Mouse (Mus musculus) heart, postnatal 36 days (tissue): Measurements from ENCODE around the gene Foxp1. TPM values are rescaled to one million over a fixed set of nuclear protein-coding genes. Genes with fewer than 3 reads are reported as not detected.

Experiments
- DNase-seq, 2 experiments: peaks; one replicate each; pipeline ENCODE4 v3.0.0; 2021 to 2022
- intact Hi-C: fragments of 180-260 bp; cut with DNase I; formaldehyde crosslinking; loops from one replicate; pipeline ENCODE4 v1.15.1; 2025
- total RNA-seq, 2 experiments: library from RNA; stranded (reverse); gene quantifications; 2 replicates each; pipeline ENCODE4 v1.2.3; 2021

Gene Foxp1
- total RNA-seq, 2 experiments from 2014 or later = 31.9 to 39.3 TPM

- no peak for DNase-seq
- intact Hi-C loops = no loop called here
Measured at GRCm38 (mm10) chr6:99372427-99372826, 150.1 kb downstream of the Foxp1 start.

- intact Hi-C loops = no loop called here
- no peak for DNase-seq
Measured at GRCm38 (mm10) chr6:99372016-99372415, 150.5 kb downstream of the Foxp1 start.

- intact Hi-C loops = no loop called here
- no peak for DNase-seq
Measured at GRCm38 (mm10) chr6:99369931-99370330, 152.6 kb downstream of the Foxp1 start.

GRCm38 (mm10) chr6:99369156-99369555 is 153.4 kb downstream of the Foxp1 start:
- no peak for DNase-seq
- intact Hi-C loops = no loop called here

GRCm38 (mm10) chr6:99368118-99368753 is 154.3 kb downstream of the Foxp1 start:
- no peak for DNase-seq
- intact Hi-C loops = no loop called here

GRCm38 (mm10) chr6:99364545-99364944 is 158.0 kb downstream of the Foxp1 start:
- intact Hi-C loops = no loop called here

GRCm38 (mm10) chr6:99360581-99360980 is 161.9 kb downstream of the Foxp1 start:
- no peak for DNase-seq
- intact Hi-C loops = no loop called here

More at GRCm38 (mm10) chr6:99364545-99364944, 158.0 kb downstream of the Foxp1 start:
- no peak for DNase-seq

GRCm38 (mm10) chr6:99359765-99360499 is 162.6 kb downstream of the Foxp1 start:
- no peak for DNase-seq
- intact Hi-C loops = no loop called here

- DNase-seq = no peak
Measured at GRCm38 (mm10) chr6:99359036-99359698, 163.4 kb downstream of the Foxp1 start.

GRCm38 (mm10) chr6:99357931-99358330 is 164.6 kb downstream of the Foxp1 start:
- intact Hi-C loops = no loop called here
- no peak for DNase-seq

More at GRCm38 (mm10) chr6:99359036-99359698, 163.4 kb downstream of the Foxp1 start:
- intact Hi-C loops = no loop called here

GRCm38 (mm10) chr6:99354338-99354737 is 168.2 kb downstream of the Foxp1 start:
- DNase-seq = no peak
- intact Hi-C loops = no loop called here

GRCm38 (mm10) chr6:99353441-99353840 is 169.1 kb downstream of the Foxp1 start:
- intact Hi-C loops = no loop called here
- no peak for DNase-seq

GRCm38 (mm10) chr6:99350566-99350965 is 172.0 kb downstream of the Foxp1 start:
- DNase-seq = no peak
- intact Hi-C loops = no loop called here

- intact Hi-C loops = no loop called here
- DNase-seq = no peak
Measured at GRCm38 (mm10) chr6:99350156-99350555, 172.4 kb downstream of the Foxp1 start.

- intact Hi-C loops = no loop called here
- no peak for DNase-seq
Measured at GRCm38 (mm10) chr6:99347836-99348235, 174.7 kb downstream of the Foxp1 start.

- intact Hi-C loops = no loop called here
- no peak for DNase-seq
Measured at GRCm38 (mm10) chr6:99344966-99345365, 177.6 kb downstream of the Foxp1 start.

GRCm38 (mm10) chr6:99344357-99344756 is 178.2 kb downstream of the Foxp1 start:
- no peak for DNase-seq
- intact Hi-C loops = no loop called here

- DNase-seq = no peak
- intact Hi-C loops = no loop called here
Measured at GRCm38 (mm10) chr6:99343815-99344214, 178.7 kb downstream of the Foxp1 start.

GRCm38 (mm10) chr6:99342416-99342815 is 180.1 kb downstream of the Foxp1 start:
- intact Hi-C loops = no loop called here
- DNase-seq = no peak

GRCm38 (mm10) chr6:99340902-99341301 is 181.6 kb downstream of the Foxp1 start:
- no peak for DNase-seq
- intact Hi-C loops = no loop called here

GRCm38 (mm10) chr6:99339986-99340721 is 182.4 kb downstream of the Foxp1 start:
- DNase-seq = no peak
- intact Hi-C loops = no loop called here
